11 mouse cellular contexts compared by ENCODE assay signal in the genomic region with DNA sequence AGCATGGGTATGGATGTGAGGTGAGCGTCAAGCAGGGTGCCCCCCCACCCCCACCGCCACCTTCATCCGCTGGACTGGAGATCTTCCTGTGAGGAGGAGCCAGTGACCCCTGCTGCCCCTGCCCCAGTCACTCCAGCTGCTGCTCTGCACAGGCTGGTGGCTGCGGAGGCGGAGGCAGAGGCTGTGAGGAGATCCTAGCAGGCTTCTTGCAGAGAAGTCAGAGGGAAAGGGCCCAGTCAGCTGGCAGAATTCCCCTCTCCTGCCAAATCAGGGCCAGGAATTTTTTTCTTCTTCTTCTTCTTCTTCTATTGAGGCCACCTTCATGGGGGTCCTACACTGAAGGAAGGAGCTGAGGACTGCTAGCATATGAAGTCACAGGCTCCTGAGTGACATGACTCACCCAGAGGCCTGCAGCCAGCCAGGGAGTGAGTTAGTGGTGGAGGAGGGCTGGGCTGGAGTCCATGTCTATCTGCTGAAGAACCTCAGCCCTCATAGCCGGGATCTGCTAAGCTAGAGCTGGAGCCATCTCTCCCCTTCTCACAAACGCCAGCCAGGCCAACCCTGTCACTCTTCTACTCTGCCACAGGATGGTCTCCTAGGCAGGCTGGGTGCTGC. TPM values are rescaled to one million over a fixed set of nuclear protein-coding genes. Genes with fewer than 3 reads are reported as not detected.
A peak's percentile ranks its signal among the peaks of the same experiment; 100 is the strongest.
DNase-seq lines count a peak whose midpoint lies in the region; ATAC-seq lines count a peak whose summit lies in the region.
"Had no signal": no experiment of that assay in that cellular context is flagged by ENCODE, and none has a peak within 500 bp of the region (broad histone marks: within the 10 kb centered on the region; RNA-seq: fewer than 3 reads in every experiment).

No protein-coding gene starts in this region.

- 53% methylated on average over 7 of the region's 7 CpGs for WGBS in heart, embryonic 10.5 days
- 58% methylated on average over 7 of the region's 7 CpGs for WGBS in forebrain, embryonic 12.5 days

- no peak for ATAC-seq in forebrain, embryonic 12.5 days (ENCODE audit: low FRiP score)
- ATAC-seq: forebrain, embryonic 16.5 days had no signal

- no peaks in the 10 kb centered on the region for H3K9me3 ChIP-seq in heart, embryonic 10.5 days
- H3K9me3 ChIP-seq in forebrain, embryonic 12.5 days: no peaks in the 10 kb centered on the region
- H3K9me3 ChIP-seq: neural tube, embryonic 12.5 days had no signal

- H3K27ac ChIP-seq in heart, embryonic 10.5 days: 0 out of 2 replicates have a peak overlapping the region, but pooled peaks have one; percentile 25
- no peak overlapping the region for H3K27ac ChIP-seq in forebrain, embryonic 12.5 days
- H3K27ac ChIP-seq: neural tube, embryonic 12.5 days had no signal

- DNase-seq in gastrocnemius, adult 18-20 months (ENCODE audit: low spot score): peak; percentile 29
- no peak for DNase-seq in gastrocnemius, adult 8-10 months (ENCODE audit: low spot score in 2 of 2)
- peak; percentile 25 for DNase-seq in ovary, adult 18-20 months (ENCODE audit: low spot score)
- DNase-seq in ovary, postnatal 14 days (ENCODE audit: low spot score): no peak
- DNase-seq in heart, embryonic 10.5 days (ENCODE audit: low spot score): no peak
- DNase-seq in urinary bladder, postnatal 36 days (ENCODE audit: low spot score in 2 of 2): peak; percentile 39 to 61
- no peak for DNase-seq in layer of hippocampus, postnatal 25 days (ENCODE audit: extremely low spot score in 1 of 2, low spot score in 1 of 2)
- DNase-seq: kidney, adult 2 months had no signal

- no peaks in the 10 kb centered on the region for H3K36me3 ChIP-seq in heart, embryonic 10.5 days
- H3K36me3 ChIP-seq in forebrain, embryonic 12.5 days (replicated peaks): no peaks in the 10 kb centered on the region
- H3K36me3 ChIP-seq: neural tube, embryonic 12.5 days had no signal

- no peak overlapping the region for H3K4me3 ChIP-seq in heart, embryonic 10.5 days
- H3K4me3 ChIP-seq in forebrain, embryonic 12.5 days (replicated peaks): no peak overlapping the region
- H3K4me3 ChIP-seq: neural tube, embryonic 12.5 days had no signal

- H3K27me3 ChIP-seq in heart, embryonic 10.5 days (ENCODE audit: insufficient read depth, poor library complexity, severe bottlenecking): peaks cover 92% of the 10 kb centered on the region
- H3K27me3 ChIP-seq in forebrain, embryonic 12.5 days: peaks cover 49% of the 10 kb centered on the region

- no peak overlapping the region for H3K4me2 ChIP-seq in forebrain, embryonic 12.5 days
- H3K4me2 ChIP-seq: neural tube, embryonic 12.5 days had no signal

- H3K9ac ChIP-seq in forebrain, embryonic 12.5 days: no peak overlapping the region
- H3K9ac ChIP-seq: neural tube, embryonic 12.5 days had no signal

- peaks cover 35% of the 10 kb centered on the region for H3K4me1 ChIP-seq in heart, embryonic 10.5 days
- peaks cover 21% of the 10 kb centered on the region for H3K4me1 ChIP-seq in forebrain, embryonic 12.5 days

RNA-seq across cellular contexts. Expression of gene Pef1, which starts 17.9 kb away (rescaled TPM):
- 10 to 100 TPM; 33.7 to 38.6 TPM for total RNA-seq in gastrocnemius, adult 18-20 months (2021)
- 10 to 100 TPM; 34.5 to 37.3 (median 37.0) TPM for total RNA-seq in gastrocnemius, adult 8-10 months (2022)
- polyA plus RNA-seq in heart, embryonic 10.5 days (2016; fragmentation: Nextera tagmentation; extraction: Ambion mirVana): 60.5 and 66.1 TPM in 2 replicates
- total RNA-seq in layer of hippocampus, postnatal 25 days (2021): 10 to 100 TPM; 58.5 to 66.3 TPM
- polyA plus RNA-seq in forebrain, embryonic 12.5 days (2016; fragmentation: Nextera tagmentation; extraction: Ambion mirVana): 60.4 and 61.4 TPM in 2 replicates

RNA-seq across cellular contexts. Expression of gene Col16a1, which starts 36.8 kb away (rescaled TPM):
- total RNA-seq in gastrocnemius, adult 18-20 months (2021): 1 to 10 TPM; 2.5 to 2.9 TPM
- total RNA-seq in gastrocnemius, adult 8-10 months (2022): 1 to 10 TPM; 1.6 to 4.1 (median 2.3) TPM
- 11.0 and 11.7 TPM in 2 replicates for polyA plus RNA-seq in heart, embryonic 10.5 days (2016; fragmentation: Nextera tagmentation; extraction: Ambion mirVana)
- total RNA-seq in layer of hippocampus, postnatal 25 days (2021): 10 to 100 TPM in 1 of 2 experiments, 1 to 10 TPM in 1; 8.8 to 10.5 TPM
- polyA plus RNA-seq in forebrain, embryonic 12.5 days (2016; fragmentation: Nextera tagmentation; extraction: Ambion mirVana): 10.8 and 14.8 TPM in 2 replicates

RNA-seq across cellular contexts. Expression of gene Hcrtr1, which starts 54.7 kb away (rescaled TPM):
- not detected for total RNA-seq in gastrocnemius, adult 18-20 months (2021)
- total RNA-seq in gastrocnemius, adult 8-10 months (2022): under 1 TPM in 1 of 4 experiments, not detected in 3; 0.22 TPM
- 0.12 and 0.43 TPM in 2 replicates for polyA plus RNA-seq in heart, embryonic 10.5 days (2016; fragmentation: Nextera tagmentation; extraction: Ambion mirVana)
- total RNA-seq in layer of hippocampus, postnatal 25 days (2021): 1 to 10 TPM; 3.2 to 4.5 TPM
- 0.10 TPM in 1 of 2 replicates, not detected in the other for polyA plus RNA-seq in forebrain, embryonic 12.5 days (2016; fragmentation: Nextera tagmentation; extraction: Ambion mirVana)

Comparison
In these comparisons a context has a peak if more than half of its experiments do, and no peak if none do; other contexts are left out.
1. DNase-seq: peak in gastrocnemius, adult 18-20 months (single experiment), ovary, adult 18-20 months (single experiment) and urinary bladder, postnatal 36 days (2 of 2); none in gastrocnemius, adult 8-10 months (0 of 2), ovary, postnatal 14 days (single experiment), heart, embryonic 10.5 days (single experiment) and layer of hippocampus, postnatal 25 days (0 of 2).